In genomic region chrX:36598390-36598810, GRCm38 (mm10) we compare ENCODE assay signal across 8 mouse cellular contexts. TPM values are rescaled to one million over a fixed set of nuclear protein-coding genes. Genes with fewer than 3 reads are reported as not detected.
DNase-seq lines count a peak whose midpoint lies in the region; ATAC-seq and TF ChIP-seq lines count a peak whose summit lies in the region.

No protein-coding gene starts in this region.

- no peak for DNase-seq in heart, embryonic 10.5 days (ENCODE audit: low spot score)
- DNase-seq in heart, postnatal 25 days (ENCODE audit: low spot score) = no peak
- no peak for DNase-seq in CH12.LX (ENCODE audit: extremely low read depth)
- DNase-seq in forebrain, embryonic 11.5 days (ENCODE audit: low spot score) = peak; percentile 75
- no peak for DNase-seq in urinary bladder, postnatal 10 days (ENCODE audit: low spot score)
- no peak for DNase-seq in adrenal gland, adult 2 months

- peak; percentile 64 for ATAC-seq in forebrain, embryonic 11.5 days (replicated peaks; ENCODE audit: low FRiP score)
- peak; percentile 53 for ATAC-seq in liver, embryonic 16.5 days (ENCODE audit: low read depth)
- no peak; the same call in 1 of the 2 replicates for ATAC-seq in granulocyte monocyte progenitor cell, adult 5-6 weeks (replicated peaks; ENCODE audit: poor library complexity, severe bottlenecking)

- H3K36me3 ChIP-seq in heart, embryonic 10.5 days = 0 out of 2 replicates have a peak, but pooled peaks cover 7% of the 10 kb centered on the region
- H3K36me3 ChIP-seq in CH12.LX (replicated peaks in 1 of 2; ENCODE audit: control insufficient read depth in 1 of 2, insufficient read depth in 1 of 2, low read length in 1 of 2) = peaks cover 6 to 15% of the 10 kb centered on the region in 2 experiments
- H3K36me3 ChIP-seq in forebrain, embryonic 11.5 days (ENCODE audit: control insufficient read depth, insufficient read depth, low read length) = no peaks in the 10 kb centered on the region
- no peaks in the 10 kb centered on the region for H3K36me3 ChIP-seq in liver, embryonic 16.5 days (ENCODE audit: control insufficient read depth, insufficient read depth)

- no peaks in the 10 kb centered on the region for H3K9me3 ChIP-seq in heart, embryonic 10.5 days
- H3K9me3 ChIP-seq in CH12.LX (replicated peaks; ENCODE audit: low read length) = no peaks in the 10 kb centered on the region
- H3K9me3 ChIP-seq in forebrain, embryonic 11.5 days (ENCODE audit: control insufficient read depth, low read length) = no peaks in the 10 kb centered on the region
- H3K9me3 ChIP-seq in liver, embryonic 16.5 days (replicated peaks; ENCODE audit: control insufficient read depth, low read length) = no peaks in the 10 kb centered on the region

- H3K9ac ChIP-seq in CH12.LX (ENCODE audit: insufficient read depth, low read depth) = peak overlapping the region; percentile 87
- H3K9ac ChIP-seq in forebrain, embryonic 11.5 days (ENCODE audit: low read length) = peak overlapping the region; percentile 77
- peak overlapping the region; percentile 73 for H3K9ac ChIP-seq in liver, embryonic 16.5 days (ENCODE audit: low read depth, low read length)

- dilution Hi-C loops in CH12.LX (cut with MboI; ENCODE audit: extremely low pct_ligation_motif_present, extremely low pct_unique_long_range_greater_than_20kb, low sequenced_read_pairs) = no loop called here

- TF ChIP-seq CTCF in CH12.LX (conservative IDR thresholded peaks at IDR 0.05 in 1 of 2, IDR thresholded peaks at IDR 0.05 in 1 of 2; ENCODE audit: low read depth in 2 of 2, low read length in 2 of 2) = no peak

- no peaks in the 10 kb centered on the region for H3K4me1 ChIP-seq in heart, embryonic 10.5 days
- peaks cover 3 to 15% of the 10 kb centered on the region in 2 experiments; a peak in 3 of 4 replicates for H3K4me1 ChIP-seq in CH12.LX (ENCODE audit: control insufficient read depth in 1 of 2, insufficient read depth in 2 of 2)
- H3K4me1 ChIP-seq in forebrain, embryonic 11.5 days (replicated peaks; ENCODE audit: control insufficient read depth, insufficient read depth, low read length) = no peaks in the 10 kb centered on the region
- no peaks in the 10 kb centered on the region; the same call in 1 of the 2 replicates for H3K4me1 ChIP-seq in liver, embryonic 16.5 days (ENCODE audit: control insufficient read depth, low read depth, low read length)

- peak overlapping the region; percentile 76 for H3K4me3 ChIP-seq in heart, embryonic 10.5 days
- H3K4me3 ChIP-seq in CH12.LX (replicated peaks in 1 of 3; ENCODE audit: low read depth in 2 of 3, low read length in 2 of 3, poor library complexity in 1 of 3) = peak overlapping the region; percentile 61 to 100 (median 71)
- H3K4me3 ChIP-seq in forebrain, embryonic 11.5 days (ENCODE audit: low read depth, low read length) = peak overlapping the region; percentile 61
- peak overlapping the region; percentile 69 for H3K4me3 ChIP-seq in liver, embryonic 16.5 days (ENCODE audit: low read depth, low read length)

- intact Hi-C loops in heart, postnatal 25 days (cut with DNase I) = no loop called here

- 19% methylated on average over 40 of the region's 41 CpGs for WGBS in heart, embryonic 10.5 days
- WGBS in forebrain, embryonic 11.5 days = 22% methylated on average over 37 of the region's 41 CpGs
- WGBS in liver, embryonic 16.5 days (ENCODE audit: insufficient replicate concordance) = 19% methylated on average over 40 of the region's 41 CpGs

- H3K79me2 ChIP-seq in CH12.LX (replicated peaks; ENCODE audit: control insufficient read depth, extremely low read depth, insufficient read depth, poor library complexity, severe bottlenecking) = peaks cover 7% of the 10 kb centered on the region

- no peak for TF ChIP-seq POLR2A in CH12.LX (IDR thresholded peaks at IDR 0.05; ENCODE audit: low read depth, low read length)

- in situ Hi-C loops in CH12.LX (cut with MboI; ENCODE audit: low pct_ligation_motif_present, low pct_unique_long_range_greater_than_20kb, low sequenced_read_pairs) = no loop called here

- no peak for TF ChIP-seq EP300 in CH12.LX (IDR thresholded peaks at IDR 0.05; ENCODE audit: low read length)

- H3K27ac ChIP-seq in heart, embryonic 10.5 days = peak overlapping the region; percentile 92
- H3K27ac ChIP-seq in CH12.LX (ENCODE audit: insufficient read depth, low read depth) = peak overlapping the region; percentile 50
- H3K27ac ChIP-seq in forebrain, embryonic 11.5 days (ENCODE audit: low read depth, low read length) = peak overlapping the region; percentile 53
- H3K27ac ChIP-seq in liver, embryonic 16.5 days (ENCODE audit: low read length) = peak overlapping the region; percentile 53

- no peaks in the 10 kb centered on the region for H3K27me3 ChIP-seq in heart, embryonic 10.5 days (ENCODE audit: insufficient read depth, poor library complexity, severe bottlenecking)
- H3K27me3 ChIP-seq in CH12.LX (replicated peaks) = no peaks in the 10 kb centered on the region
- no peaks in the 10 kb centered on the region for H3K27me3 ChIP-seq in forebrain, embryonic 11.5 days (ENCODE audit: control insufficient read depth, insufficient read depth, low read length)
- no peaks in the 10 kb centered on the region for H3K27me3 ChIP-seq in liver, embryonic 16.5 days (ENCODE audit: control insufficient read depth, insufficient read depth, low read depth, low read length)

- H3K4me2 ChIP-seq in CH12.LX (ENCODE audit: insufficient read depth, low read depth, poor library complexity, severe bottlenecking) = 0 out of 2 replicates have a peak overlapping the region, but pooled peaks have one; percentile 65
- H3K4me2 ChIP-seq in forebrain, embryonic 11.5 days (ENCODE audit: low read depth, low read length, severe bottlenecking) = peak overlapping the region; percentile 59
- peak overlapping the region; percentile 69 for H3K4me2 ChIP-seq in liver, embryonic 16.5 days (ENCODE audit: low read depth, low read length)

- TF ChIP-seq RAD21 in CH12.LX (IDR thresholded peaks at IDR 0.05; ENCODE audit: low read depth, low read length) = no peak

TF ChIP-seq in CH12.LX, 34 proteins besides CTCF, POLR2A, EP300 and RAD21:
- TF ChIP-seq E2F4 (IDR thresholded peaks at IDR 0.05; ENCODE audit: insufficient replicate concordance, low read depth, low read length) = no peak
- no peak for TF ChIP-seq CHD1 (IDR thresholded peaks at IDR 0.05; ENCODE audit: low read depth, low read length)
- no peak for TF ChIP-seq MAFK (IDR thresholded peaks at IDR 0.05; ENCODE audit: insufficient replicate concordance, low read length)
- no peak for TF ChIP-seq JUN (IDR thresholded peaks at IDR 0.05; ENCODE audit: insufficient read depth, low read depth, low read length)
- no peak for TF ChIP-seq NELFE (IDR thresholded peaks at IDR 0.05; ENCODE audit: low read depth, low read length)
- no peak for TF ChIP-seq BHLHE40 (IDR thresholded peaks at IDR 0.05; ENCODE audit: low read depth, low read length)
- peak; percentile 5; the same call in 1 of the 2 replicates for TF ChIP-seq TCF12 (IDR thresholded peaks at IDR 0.05; ENCODE audit: low read depth, low read length)
- no peak for TF ChIP-seq MAZ (IDR thresholded peaks at IDR 0.05; ENCODE audit: low read depth, low read length)
- TF ChIP-seq POLR2AphosphoS2 (IDR thresholded peaks at IDR 0.05; ENCODE audit: low read depth, low read length) = no peak

RNA-seq across cellular contexts. Expression of gene Pgrmc1, which starts 0.4 kb away (rescaled TPM):
- polyA plus RNA-seq in heart, embryonic 10.5 days (2016; fragmentation: Nextera tagmentation; extraction: Ambion mirVana) = 144 and 196 TPM in 2 replicates
- 10 to 100 TPM; 19.5 to 20.1 TPM for total RNA-seq in heart, postnatal 25 days (2021)
- total RNA-seq in CH12.LX (2012; rRNA removed) = 71.4 and 73.7 TPM in 2 replicates
- total RNA-seq in CH12.LX (2014; rRNA removed) = 174 and 190 TPM in 2 replicates
- 87.2 and 91.4 TPM in 2 replicates for polyA plus RNA-seq in CH12.LX (2012; ENCODE audit: insufficient read length, low read depth)
- polyA plus RNA-seq in forebrain, embryonic 11.5 days (2014; fragmentation: Nextera tagmentation; extraction: Ambion mirVana) = 382 and 393 TPM in 2 replicates
- 155 and 165 TPM in 2 replicates for polyA plus RNA-seq in liver, embryonic 16.5 days (2015; fragmentation: Nextera tagmentation; extraction: Ambion mirVana)
- total RNA-seq in granulocyte monocyte progenitor cell, adult 5-6 weeks (2014; fragmentation: Nextera tagmentation) = 29.8 and 43.6 TPM in 2 replicates
- 52.1 and 69.9 TPM in 2 replicates for total RNA-seq in granulocyte monocyte progenitor cell, adult 5-6 weeks (2017)
- 100 to 1,000 TPM; 455 to 456 TPM for total RNA-seq in adrenal gland, adult 2 months (2021)
- polyA plus RNA-seq in adrenal gland, adult 2 months (2012; rRNA removed) = 536 and 540 TPM in 2 replicates

RNA-seq across cellular contexts. Expression of gene Akap17b, which starts 46.8 kb away (rescaled TPM):
- polyA plus RNA-seq in heart, embryonic 10.5 days (2016; fragmentation: Nextera tagmentation; extraction: Ambion mirVana) = 0.94 and 2.0 TPM in 2 replicates
- total RNA-seq in heart, postnatal 25 days (2021) = 1 to 10 TPM; 2.0 to 2.5 TPM
- total RNA-seq in CH12.LX (2012; rRNA removed) (1.7 TPM in 2 replicates), CH12.LX (2014; rRNA removed) (2.9 and 3.3 TPM in 2 replicates)
- polyA plus RNA-seq in CH12.LX (2012; ENCODE audit: insufficient read length, low read depth) = 3.4 and 4.3 TPM in 2 replicates
- polyA plus RNA-seq in forebrain, embryonic 11.5 days (2014; fragmentation: Nextera tagmentation; extraction: Ambion mirVana) = 3.6 and 3.8 TPM in 2 replicates
- 0.51 and 0.62 TPM in 2 replicates for polyA plus RNA-seq in liver, embryonic 16.5 days (2015; fragmentation: Nextera tagmentation; extraction: Ambion mirVana)
- total RNA-seq in granulocyte monocyte progenitor cell, adult 5-6 weeks (2014; fragmentation: Nextera tagmentation) = 1.6 and 2.6 TPM in 2 replicates
- 3.4 and 3.8 TPM in 2 replicates for total RNA-seq in granulocyte monocyte progenitor cell, adult 5-6 weeks (2017)
- total RNA-seq in adrenal gland, adult 2 months (2021) = 1 to 10 TPM; 4.9 to 5.8 TPM
- 0.76 and 0.92 TPM in 2 replicates for polyA plus RNA-seq in adrenal gland, adult 2 months (2012; rRNA removed)
